Mouse (Mus musculus): ENCODE measurements around the gene Ephx1. TPM values are rescaled to one million over a fixed set of nuclear protein-coding genes. Genes with fewer than 3 reads are reported as not detected.

Ephx1 gene
- 19.1 and 26.4 TPM in 2 replicates for polyA plus RNA-seq (2012; rRNA removed)

GRCm38 (mm10) chr1:181020756-181021487 is at the start of gene Ephx1:
Gene Ephx1 (minus strand): TSS chr1:181020904.

GRCm38 (mm10) chr1:181050937-181051336 is 30.2 kb upstream of the Ephx1 start, which contains the start of gene 9130409I23Rik:
Gene 9130409I23Rik (plus strand): TSS chr1:181051237.

DNA sequence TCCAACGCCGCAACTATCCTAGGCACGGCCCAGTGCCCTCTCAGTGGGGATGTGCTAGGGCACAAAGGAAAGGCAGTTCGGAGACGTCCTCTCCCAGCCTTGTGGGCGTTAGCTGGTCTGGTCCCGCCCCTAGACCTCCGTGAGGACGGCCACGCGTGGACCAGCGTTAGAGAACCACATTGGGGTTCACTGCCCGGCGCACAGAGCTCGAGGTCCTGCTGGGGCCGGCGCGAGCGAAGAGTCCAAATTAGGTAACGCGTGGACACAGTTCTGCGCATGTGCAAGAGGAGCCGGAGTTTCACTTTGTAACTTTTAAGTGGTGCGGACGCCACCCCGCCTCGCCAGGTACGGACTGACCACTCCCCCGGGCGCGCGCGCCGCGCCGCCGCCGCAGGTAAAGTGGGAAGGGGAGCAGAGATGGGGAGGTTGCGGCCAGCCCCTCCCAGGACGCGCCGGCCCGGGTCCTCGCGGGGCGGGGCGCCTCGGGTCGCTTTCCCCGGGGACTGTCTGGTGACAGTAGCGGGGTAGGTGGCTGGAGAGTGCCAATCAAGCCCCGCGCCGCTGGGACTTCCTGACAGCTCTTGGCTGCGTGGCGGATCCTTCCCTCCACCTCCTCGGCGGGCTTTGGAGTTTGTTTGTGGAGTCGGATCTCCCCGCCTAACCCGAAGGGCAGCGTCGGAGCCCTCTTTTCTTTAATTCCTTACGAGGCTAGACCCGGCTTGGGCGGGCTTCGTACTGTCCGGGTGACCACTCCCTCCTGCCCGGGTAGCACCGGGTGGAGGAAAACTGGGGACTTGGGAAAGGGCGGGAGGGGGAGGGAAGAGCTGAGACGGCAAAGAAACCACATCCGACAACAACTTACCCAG is 78.3 kb downstream of the Ephx1 start, which contains the start of gene Tmem63a:
Gene Tmem63a (plus strand): TSS at position 179 of the 866 bp plus-strand sequence.

DNA sequence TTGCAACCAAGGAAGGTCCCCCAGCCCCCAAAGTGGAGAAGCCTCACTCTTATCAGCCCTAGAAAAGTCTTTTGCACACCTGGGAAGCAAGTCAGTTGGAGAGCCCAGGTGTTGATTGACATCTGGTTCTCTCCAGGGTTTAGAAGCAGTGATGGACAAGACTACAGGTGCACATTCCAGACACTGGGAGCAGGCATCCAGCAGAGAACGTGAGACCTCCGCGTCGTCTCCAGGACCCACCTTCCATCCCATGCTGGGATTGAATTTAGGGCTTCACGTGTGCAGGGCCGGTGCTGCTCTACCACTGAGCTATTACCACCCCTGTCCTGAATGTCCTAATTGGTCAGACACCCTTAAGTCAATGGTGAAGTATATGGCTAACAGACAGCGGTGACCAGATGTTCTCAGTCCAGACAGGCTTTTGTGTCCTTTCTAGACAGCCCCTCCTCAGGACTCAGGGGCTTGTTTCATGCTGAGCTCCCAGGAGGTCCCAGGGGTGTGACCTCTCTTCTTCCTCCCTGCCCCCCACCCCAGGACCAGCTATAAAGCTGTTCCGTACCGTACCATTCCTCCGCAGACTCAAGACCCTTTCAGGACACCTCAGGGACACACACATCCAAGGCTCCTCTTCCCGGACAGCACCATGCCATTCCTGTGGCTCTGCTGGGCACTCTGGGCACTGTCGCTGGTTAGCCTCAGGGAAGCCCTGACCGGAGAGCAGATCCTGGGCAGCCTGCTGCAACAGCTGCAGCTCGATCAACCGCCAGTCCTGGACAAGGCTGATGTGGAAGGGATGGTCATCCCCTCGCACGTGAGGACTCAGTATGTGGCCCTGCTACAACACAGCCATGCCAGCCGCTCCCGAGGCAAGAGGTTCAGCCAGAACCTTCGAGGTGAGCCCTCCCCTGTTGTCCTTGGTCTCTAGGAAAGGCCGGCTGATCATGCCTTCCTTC is 86.0 kb downstream of the Ephx1 start, which contains the start of gene Lefty1:
Gene Lefty1 (plus strand): TSS at position 556 of the 953 bp plus-strand sequence.

Other genes starting within 250 kb of the Ephx1 start
- 38.2 and 53.7 TPM in 2 replicates for gene H3f3a, start 207.0 kb downstream of the Ephx1 start, polyA plus RNA-seq (2012; rRNA removed)
- gene Sde2, start 169.8 kb downstream of the Ephx1 start, polyA plus RNA-seq (2012; rRNA removed): 1.6 and 2.4 TPM in 2 replicates
- not detected in 2 replicates for gene Lefty2, start 127.8 kb downstream of the Ephx1 start, polyA plus RNA-seq (2012; rRNA removed)
- gene Pycr2, start 116.6 kb downstream of the Ephx1 start, polyA plus RNA-seq (2012; rRNA removed): 32.6 and 43.3 TPM in 2 replicates
- 7.7 and 8.0 TPM in 2 replicates for gene Lefty1, start 85.9 kb downstream of the Ephx1 start, polyA plus RNA-seq (2012; rRNA removed)
- gene Tmem63a, start 78.6 kb downstream of the Ephx1 start, polyA plus RNA-seq (2012; rRNA removed): 92.4 and 94.7 TPM in 2 replicates
- gene 9130409I23Rik, start 30.3 kb upstream of the Ephx1 start, polyA plus RNA-seq (2012; rRNA removed): 2.6 and 3.7 TPM in 2 replicates
- gene Nvl, start 123.3 kb upstream of the Ephx1 start, polyA plus RNA-seq (2012; rRNA removed): 1.7 and 2.3 TPM in 2 replicates
- gene Cnih4, start 123.8 kb upstream of the Ephx1 start, polyA plus RNA-seq (2012; rRNA removed): 3.9 and 7.9 TPM in 2 replicates
- gene Wdr26, start 191.1 kb upstream of the Ephx1 start, polyA plus RNA-seq (2012; rRNA removed): 10.9 and 12.8 TPM in 2 replicates

Data from stomach, adult 2 months (tissue).